Mouse (Mus musculus) ES-Bruce4 (cell line): Measurements from ENCODE around the gene Plekha6.

Experiments used
- CTCF ChIP-seq: IDR thresholded peaks from one replicate; pipeline ENCODE4 v1.8.1; 2011; ENCODE audit warnings: low read depth, low read length
- EP300 ChIP-seq: IDR thresholded peaks from 2 replicates; pipeline ENCODE4 v1.6.1; 2011; ENCODE audit warnings: low read depth, low read length; ENCODE audit not compliant: insufficient read depth
- POLR2A ChIP-seq: IDR thresholded peaks from one replicate; pipeline ENCODE4 v1.8.1; 2011; ENCODE audit warnings: low read length; ENCODE audit not compliant: insufficient read depth

GRCm38 (mm10) chr1:133239813-133240160 lies 75.8 kb downstream of the Plekha6 start:
- TF ChIP-seq EP300 (no peak), POLR2A (no peak), CTCF (no peak)
